Mouse (Mus musculus) spleen, postnatal 10 days (tissue): ENCODE results near the gene Man1c1.

ENCODE experiments used
- DNase-seq, 2 experiments: peaks; one replicate each; pipeline ENCODE4 v3.0.0; 2021 to 2022; ENCODE audit warnings: low spot score in 2 of 2

Man1c1 gene

DNA sequence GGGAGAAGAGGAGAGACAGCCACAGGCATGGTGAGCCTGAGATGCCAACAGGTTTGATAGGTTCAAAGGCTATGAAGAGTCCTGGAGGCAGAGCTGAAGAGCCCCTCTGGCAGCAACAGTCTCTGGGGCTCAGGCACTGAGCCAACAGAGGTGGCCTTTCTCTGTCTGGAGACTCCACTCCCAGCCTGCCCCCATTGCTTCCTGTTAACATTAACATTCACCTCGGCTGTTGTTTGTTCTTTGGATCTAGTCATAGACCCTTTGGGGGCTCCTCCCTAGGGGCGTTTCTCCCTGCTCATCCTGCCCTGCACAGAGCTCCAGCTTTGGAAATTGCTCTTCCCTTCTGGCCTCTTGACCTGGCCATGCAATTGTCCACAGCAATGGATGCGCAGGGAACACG lies 20.9 kb upstream of the Man1c1 start:
- no peak for DNase-seq

DNA sequence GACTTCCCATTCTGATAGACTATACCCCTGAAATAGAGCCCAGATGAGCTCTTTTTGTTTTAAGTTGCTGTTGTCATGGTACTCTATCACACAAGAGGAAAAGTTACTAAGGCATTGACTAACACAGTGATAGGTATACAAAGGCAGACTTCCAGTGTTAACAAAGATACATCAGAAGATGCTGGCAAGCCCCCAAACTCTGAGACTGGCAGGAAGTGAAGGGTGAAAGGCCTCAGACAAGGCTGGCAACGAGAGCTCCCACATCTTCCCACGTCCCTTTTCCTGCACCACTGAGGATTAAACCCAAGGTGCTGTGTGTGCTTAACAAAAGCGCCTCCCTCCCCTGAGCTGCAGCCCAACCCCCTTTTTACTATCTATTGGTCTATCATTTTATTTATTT lies 19.2 kb upstream of the Man1c1 start:
- DNase-seq: no peak

DNA sequence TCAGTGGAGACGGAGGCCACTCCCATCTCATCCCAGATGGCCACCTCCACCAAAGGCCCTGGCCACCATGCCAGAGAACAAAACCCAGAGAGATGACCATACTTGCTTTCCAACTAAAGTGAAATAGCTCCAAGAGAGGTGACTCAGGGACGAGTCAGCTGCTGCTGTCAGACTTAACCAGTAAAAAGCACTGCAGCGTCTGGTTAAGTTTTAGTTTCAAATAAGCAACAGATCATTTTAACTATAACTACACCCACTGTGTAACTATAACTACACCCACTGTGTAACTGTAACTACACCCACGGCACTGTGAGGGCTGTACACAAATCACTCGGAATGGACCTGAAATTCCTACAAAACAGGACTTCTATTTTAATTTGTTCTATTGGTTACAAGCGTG lies 17.0 kb upstream of the Man1c1 start:
- no peak for DNase-seq

DNA sequence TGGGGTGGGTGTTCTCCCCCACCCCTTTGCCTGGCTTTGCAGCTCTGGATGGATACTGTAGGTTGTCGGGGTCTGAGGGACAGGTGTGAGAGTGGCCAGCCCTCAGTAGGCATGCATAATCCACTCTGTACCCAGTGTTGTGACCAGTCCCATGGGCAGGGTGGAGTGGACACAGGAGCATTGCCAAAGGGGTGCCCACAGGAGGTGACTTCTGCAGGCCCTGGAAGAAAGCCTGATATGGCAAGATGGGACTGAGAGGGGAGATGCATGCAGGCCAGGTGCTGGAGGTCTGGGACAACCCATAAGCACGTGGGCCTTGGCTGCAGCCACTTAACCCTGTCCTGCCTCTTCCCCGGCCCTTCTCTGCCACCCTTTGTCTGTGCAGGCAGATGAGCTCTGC lies 16.3 kb upstream of the Man1c1 start:
- no peak for DNase-seq

DNA sequence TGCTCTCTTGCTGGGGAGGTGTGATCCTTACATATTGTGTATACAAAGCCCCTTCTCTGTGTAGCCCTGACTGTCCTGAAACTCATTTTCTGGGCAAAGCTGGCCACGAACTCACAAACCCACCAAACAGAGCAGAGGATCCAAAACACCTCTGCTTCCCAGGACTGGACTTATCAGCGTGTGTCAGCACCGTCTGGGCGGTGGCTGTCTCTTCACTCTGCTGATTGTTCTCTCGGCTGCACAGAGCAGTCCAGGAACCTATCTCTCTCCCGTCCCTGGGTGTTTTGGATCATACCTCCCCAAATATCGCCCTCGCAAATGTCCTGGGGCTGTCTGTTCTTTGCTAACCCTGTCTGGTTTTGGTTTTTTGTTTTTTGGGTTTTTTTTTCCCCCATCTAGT lies 15.4 kb upstream of the Man1c1 start:
- DNase-seq: peak in 1 of 2 experiments; percentile 45

DNA sequence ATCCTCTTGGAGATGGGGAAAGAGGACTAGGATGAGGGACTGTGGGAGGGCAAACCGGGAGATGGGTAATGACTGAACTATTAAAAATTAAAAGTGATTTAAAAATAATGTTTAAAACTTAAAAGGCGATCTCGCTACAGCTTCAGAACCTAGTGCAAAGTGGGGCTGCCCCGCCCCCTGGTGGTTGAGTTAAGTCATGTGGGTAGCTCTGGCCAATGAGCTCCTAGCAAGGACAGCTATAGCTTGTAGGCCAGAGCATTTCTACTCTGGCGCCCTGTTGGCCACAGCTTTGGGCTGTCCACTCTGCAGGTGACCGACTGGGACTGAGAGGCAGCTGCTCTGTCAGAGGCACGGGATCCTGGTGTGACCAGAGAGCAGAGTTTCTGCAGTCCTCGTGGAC lies 9.8 kb upstream of the Man1c1 start:
- DNase-seq: peak; percentile 78 to 91

DNA sequence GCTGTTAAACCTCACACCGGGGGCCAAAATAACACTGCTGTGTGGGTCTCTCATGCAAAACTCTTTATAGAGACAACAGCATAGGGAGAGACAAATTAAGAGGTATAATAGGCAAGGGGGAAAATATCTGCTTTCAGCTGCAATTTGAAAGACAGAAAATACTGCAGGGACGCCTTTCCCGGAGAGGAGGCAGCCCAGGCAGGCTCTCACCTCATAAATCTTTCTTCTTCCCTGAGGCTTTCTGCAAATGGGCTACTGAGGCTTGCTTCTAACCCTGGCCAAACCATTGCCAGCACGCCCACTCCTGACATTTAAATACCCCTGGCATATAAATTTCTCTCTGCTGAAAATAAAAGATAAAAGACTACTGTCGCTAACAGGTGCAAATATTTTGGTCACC lies 1.2 kb upstream of the Man1c1 start:
- DNase-seq: no peak

DNA sequence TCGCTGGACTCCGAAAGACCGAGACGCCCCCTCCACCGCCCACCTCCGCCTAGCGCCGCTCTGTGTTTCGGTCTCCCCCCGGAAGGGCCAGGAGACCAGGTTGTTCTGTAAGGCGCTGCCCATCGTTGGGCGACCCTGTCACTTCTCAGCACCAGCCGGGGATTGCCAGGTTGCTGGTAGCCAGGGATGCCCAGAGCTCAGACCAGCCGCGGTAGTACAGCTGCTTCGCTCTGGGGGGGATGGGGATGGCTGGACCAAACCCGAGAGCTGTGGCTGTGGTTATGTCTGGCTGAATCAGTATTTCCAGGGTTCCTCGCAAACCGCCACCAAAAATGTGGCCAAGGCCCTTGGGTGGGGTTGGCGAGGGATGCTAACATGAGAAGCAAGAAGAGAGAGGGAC lies 500 bp upstream of the Man1c1 start:
- no peak for DNase-seq

DNA sequence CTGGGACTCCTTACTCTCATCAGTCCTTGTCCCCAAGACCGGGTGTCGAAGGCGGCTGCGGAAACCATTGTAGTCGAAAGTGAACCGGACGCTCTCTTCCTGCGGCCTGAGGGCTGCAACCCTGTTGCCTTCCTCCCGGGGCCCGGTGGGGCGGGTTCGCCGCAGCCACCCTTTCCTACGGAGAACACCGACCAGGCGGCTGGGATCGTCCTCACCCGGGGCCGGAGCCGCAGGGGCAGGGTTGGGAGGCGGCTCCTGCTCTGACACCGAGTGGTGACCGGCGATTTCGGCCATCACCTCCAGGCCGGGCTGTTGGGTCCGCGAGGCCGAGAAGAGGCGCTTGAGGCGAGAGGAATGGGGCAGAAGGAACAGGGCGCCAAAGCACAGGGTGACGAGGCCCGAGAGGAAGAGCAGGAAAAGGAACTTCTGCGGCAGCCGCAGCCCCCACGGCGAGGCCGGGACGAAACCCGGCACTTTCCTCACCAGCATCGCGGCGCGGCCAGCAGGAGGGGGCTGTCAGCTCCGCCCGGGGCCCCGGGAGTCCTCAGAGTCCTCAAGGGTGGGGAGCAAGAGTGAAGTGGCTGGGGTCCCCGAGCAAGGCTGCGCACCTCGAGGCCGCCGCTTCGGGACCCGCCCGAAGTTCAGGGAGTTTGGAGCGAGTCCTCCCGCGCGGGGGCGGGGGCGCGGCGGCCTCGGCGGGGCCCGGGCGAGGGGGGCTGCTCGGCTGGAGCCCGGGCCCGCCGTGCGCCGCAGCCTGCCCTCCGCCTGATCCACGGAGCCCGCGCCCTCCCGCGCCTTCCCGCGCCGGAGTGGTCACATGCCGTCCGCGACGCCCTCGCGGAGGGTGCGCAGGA lies 882 bp downstream of the Man1c1 start:
- peak; percentile 54 for DNase-seq

DNA sequence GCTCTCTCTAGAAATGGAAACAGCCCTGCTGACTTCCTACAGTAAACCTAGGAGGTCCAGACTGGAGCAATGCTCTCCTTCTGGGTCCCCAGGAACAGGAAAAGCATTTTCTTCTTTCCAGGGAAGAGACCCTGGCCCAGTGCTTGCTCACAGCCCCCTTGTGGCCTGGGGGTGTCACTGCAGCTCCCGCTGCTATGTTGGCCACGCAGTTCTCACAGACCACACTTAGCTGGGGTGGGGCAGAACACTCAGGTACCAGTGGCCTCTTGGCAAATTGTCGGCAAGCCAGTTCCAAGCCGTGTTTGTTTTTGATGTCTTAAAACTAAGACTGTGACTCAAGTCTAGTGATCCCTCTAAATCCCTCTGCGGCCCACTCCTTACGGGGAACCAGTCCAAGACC lies 2.2 kb downstream of the Man1c1 start:
- DNase-seq: peak; percentile 53 to 70

DNA sequence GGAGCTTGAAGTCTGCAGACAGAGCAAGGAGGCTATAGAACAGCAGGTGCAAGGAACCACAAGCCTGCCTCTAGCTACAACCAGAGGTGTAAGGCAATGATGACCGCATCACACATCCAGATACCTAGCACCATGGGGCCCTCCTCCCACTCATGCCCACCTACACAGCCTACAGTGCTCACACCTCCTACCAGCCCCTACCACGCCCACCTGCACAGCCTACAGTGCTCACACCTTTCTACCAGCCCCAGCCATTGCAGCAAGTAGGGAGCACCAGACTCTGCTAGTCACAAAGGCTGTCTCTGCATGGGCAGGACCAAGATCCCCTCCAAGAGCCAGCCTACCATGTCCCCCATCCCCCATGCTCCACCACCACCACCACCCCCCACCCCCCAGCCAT lies 3.2 kb downstream of the Man1c1 start:
- no peak for DNase-seq

DNA sequence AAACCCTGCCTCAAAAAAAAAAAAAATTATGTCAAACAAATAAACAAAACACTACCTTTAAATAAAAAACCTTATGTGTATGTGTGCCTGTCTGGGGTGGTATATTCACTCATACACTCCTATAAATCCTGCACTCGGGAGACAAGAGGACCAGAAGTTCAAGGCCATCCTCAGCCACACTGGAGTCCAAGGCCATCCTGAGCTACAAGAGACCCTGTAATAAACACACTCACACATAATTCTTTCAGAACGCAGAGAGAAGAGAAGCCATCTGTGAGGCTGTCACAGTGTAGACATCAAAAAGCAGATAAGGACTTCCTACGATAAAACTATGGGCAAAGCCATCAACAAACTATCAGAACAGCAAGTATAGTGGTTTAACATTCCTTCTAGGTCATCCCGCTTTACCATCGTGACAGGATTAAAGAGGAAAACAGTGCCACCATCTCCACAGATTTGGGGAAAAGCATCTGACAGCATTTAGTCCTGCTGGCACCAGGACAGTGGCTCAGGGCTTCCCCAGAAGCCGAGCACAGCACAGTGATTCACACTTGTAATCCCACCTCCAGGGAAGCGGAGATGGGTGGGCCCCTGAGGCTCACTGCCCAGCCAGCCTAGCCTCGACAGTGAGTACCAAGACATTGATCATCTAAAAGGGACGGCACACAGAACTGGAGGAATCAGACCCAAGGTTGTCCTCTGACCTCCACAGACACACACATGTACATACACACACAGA lies 10.7 kb downstream of the Man1c1 start:
- no peak for DNase-seq

DNA sequence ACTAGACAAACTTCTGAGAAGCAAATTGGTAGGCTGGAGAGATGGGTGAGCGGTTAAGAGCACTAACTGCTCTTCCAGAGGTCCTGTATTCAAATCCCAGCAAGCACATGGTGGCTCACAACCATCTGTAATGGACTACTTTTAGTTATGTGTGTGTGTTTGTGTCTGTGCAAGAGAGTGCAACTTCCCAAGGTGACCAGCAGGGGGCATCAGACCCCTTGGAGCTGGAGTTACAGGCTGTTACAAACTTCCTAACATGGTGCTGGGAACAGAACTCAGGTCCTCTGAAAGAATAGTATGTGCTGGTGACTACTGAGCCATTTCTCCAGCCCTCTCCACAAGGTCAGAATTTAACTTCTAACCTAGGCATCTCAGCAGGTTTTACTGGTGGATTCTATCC lies 11.7 kb downstream of the Man1c1 start:
- no peak for DNase-seq

DNA sequence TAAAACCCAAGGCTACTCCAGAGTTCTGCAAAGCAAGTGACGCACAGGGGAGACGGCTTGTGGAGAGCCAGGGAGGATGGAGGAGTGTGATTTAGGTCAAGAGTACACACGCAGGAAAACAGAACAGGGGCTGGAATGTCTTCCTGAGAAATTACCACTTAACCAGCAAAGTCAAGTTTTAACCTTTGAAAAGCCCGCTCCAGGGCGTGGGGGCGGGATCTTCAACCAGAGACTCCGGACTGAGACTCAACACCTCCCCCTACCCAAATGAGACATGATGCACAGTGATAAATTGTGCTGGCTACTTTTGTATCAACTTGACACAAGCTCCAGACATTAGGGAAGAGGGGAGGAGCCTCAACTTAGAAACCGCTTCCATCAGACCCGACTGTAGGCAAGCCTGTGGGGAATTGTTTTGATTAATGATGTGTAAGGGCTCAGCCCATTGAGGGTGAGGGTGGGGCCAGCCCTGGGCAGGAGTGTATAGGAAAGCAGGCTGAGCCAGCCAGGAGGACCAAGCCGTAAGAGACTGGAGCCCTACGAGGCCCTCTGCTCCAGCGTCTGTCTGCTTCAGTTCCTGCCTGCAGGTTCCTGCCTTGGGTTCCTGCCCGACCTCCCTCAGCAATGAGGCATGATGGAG lies 17.9 kb downstream of the Man1c1 start:
- DNase-seq: no peak

DNA sequence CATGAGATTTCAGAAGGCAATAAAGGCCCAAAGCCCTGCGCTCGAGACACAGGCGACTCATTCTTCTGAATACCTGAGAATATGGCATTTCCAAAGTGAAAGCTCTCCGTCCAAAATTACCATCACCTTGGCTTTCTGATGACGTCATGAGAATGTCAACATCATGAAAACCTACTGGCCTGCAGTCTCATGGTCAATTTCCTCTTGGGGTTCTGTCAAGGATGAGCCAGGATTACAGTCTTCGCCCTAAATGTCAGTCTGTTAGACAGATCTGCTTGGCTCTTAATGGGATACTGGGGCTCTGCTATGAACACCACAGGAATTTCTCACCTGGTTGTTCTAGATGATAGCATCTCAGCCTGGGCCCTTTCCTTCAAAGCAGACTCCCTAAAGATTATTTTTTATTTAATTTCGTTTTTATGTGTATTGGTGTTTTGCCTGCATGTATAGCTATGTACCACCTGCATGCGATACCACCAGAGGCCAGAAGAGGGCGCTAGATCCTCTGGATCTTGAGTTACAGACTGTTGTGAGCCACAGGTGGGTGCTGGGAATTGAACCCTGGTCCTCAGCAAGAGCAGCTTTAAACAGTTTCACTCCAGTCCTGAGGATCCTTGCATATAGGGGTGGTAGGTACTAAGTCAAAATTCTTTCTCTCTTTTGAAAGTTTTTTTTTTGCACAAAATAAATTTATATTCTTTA lies 19.3 kb downstream of the Man1c1 start:
- peak in 1 of 2 experiments; percentile 35 for DNase-seq

DNA sequence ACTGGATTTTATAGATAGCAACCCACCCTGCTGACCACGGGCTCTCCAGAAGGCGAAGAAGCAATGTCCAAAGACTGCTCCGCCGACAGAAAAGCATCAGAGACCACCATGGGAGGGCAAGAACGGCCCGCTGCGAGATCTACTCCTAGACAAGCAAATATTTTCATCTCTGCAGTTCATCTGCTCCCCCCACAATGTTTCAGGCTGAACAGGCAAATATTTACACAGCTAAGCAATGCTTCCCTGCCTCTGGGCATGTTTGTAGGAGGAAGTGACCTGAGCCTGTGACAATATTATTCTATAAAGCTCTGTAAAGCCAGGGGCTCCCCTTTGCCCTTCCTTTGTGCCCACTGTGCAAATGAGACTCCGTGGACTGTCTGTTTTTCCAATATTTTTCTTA lies 20.2 kb downstream of the Man1c1 start:
- DNase-seq: no peak

DNA sequence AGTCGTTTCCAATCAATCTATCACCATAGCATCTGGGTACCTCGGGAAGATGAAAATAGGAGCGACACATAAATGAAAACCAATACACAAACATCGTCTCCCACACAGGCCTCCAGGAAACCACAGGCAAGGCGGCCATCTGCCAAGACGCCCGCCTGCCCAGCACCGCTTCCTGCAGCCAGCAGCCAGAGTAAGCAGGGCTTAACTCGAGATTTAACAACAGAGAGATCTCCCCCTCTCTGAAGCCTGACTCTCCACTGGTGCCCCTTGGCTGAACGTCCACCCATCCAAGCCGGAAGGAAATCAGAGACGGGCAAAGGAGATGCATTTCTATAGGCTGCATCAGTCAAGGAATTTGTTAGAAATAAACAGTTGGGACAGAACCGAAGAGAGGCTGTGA lies 21.1 kb downstream of the Man1c1 start:
- no peak for DNase-seq

DNA sequence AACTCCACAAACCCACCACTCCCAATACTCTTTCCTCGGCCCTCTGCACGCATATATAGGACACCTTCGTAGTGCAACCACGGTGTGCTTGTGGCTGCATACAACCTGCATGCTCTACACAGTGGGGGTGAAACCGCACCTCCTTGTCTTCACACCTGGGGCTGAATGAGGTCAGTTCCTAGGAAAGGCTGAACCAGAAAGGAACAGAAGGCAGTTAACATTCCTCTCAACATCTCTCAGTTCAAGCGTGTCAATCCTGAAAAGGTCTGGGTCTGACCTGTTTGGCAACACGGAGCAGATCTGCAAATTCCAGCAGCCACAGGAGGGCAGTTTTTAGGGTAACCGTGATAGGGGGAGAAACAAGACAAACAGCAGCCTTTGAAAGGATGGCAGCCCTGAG lies 21.7 kb downstream of the Man1c1 start:
- DNase-seq: no peak

DNA sequence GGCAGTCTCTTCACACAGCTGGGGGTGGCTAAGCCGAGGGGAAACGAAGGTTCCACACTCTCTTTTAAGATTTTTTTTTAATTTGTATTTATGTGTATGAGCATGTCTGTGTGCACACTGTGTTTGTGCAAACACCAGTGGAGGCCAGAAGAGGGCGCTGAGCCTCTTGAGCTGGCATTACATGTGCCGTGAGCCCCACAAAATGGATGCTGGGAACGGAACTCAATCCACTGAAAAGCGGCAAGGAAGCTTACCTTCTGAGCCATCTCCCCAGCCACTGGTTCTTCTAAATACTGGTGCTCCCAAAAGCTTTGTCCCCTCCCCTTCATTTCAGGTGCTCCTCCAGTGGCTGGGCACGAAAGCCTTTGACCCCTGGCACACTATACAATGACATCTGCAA lies 22.3 kb downstream of the Man1c1 start:
- no peak for DNase-seq

DNA sequence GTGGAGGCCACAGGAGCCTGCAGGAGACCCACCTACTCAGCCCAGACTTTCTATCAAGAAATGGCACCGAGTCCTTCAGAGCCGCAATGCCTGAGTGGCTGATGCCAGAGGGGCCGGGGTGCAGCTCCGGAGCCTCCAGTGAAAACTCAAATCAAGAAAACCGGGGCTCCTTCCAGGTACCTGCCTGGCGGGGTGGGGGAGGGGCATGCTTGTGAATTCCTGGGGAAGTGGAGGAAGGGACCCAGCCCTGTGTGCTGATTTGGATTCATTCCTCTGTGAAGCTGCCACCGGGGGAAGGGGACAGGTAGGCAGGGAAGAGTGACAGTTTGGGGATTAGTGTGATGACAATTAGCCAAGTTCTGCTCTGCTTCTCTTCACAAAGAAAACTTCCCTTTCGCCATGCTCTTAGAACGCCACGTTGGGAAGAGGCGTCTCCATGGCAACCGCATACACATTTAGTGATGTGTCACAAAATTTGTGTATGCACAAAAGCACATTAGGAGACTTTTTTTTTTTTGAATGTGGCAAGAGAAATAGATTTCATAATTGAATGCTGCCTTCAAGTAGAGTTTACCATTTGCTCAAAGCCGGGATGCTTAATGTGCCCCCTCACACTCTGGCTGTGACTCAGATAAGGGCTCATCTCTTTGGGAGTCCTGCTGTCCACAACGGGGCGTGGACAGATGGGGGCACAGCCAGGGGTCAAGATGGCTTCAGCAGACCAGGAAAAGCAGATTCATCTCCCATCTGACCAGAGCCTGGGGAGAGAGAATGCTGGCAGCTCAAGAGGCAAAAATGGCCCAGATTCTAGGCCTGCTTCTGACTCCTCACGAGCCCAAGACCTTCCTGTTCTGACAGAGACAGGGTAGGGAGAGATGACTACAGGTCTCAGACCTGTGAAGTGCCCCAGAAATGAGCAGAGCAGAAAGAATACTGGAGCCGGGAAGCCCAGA lies 26.3 kb downstream of the Man1c1 start:
- no peak for DNase-seq

DNA sequence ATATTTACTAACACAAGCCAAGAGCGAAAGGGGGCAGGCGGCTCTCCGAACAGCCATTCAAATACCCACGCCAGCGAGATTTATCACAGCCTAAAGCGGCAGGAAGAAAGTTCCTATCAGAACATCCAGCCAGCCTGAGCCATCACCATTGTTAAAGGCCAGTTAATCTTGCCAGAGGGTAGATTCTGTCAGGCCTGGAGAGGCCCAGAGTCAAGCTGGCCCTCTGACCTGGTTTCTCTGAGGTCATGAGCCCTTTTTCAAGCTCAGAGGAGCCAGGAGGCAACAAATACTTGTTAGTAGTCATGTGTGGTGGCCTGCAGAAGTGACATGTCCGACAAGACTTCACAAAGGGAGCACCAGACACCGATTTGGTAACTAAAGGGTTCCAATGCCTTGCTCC lies 28.3 kb downstream of the Man1c1 start:
- DNase-seq: no peak
